Mouse (Mus musculus) left cerebral cortex, adult 2 months (tissue): ENCODE results near the gene Fgfr2. TPM values are rescaled to one million over a fixed set of nuclear protein-coding genes. Genes with fewer than 3 reads are reported as not detected.

Experiments used
- DNase-seq, 2 experiments: peaks; one replicate each; pipeline ENCODE4 v3.0.0; 2021 to 2022; ENCODE audit warnings: low spot score in 2 of 2, mixed read lengths in 1 of 2; ENCODE audit errors: extremely low spot score in 1 of 2
- H3K27ac ChIP-seq: fragments of 200-600 bp; 2 replicates; pipeline ENCODE4 v1.8.1; 2022
- H3K4me3 ChIP-seq: fragments of 200-600 bp; 2 replicates; pipeline ENCODE4 v1.8.1; 2022
- CTCF ChIP-seq: fragments of 200-600 bp; IDR thresholded peaks from 2 replicates; pipeline ENCODE4 v1.8.1; 2022; ENCODE audit warnings: antibody characterized with exemption, mild to moderate bottlenecking, moderate library complexity
- intact Hi-C: fragments of 180-260 bp; cut with DNase I; formaldehyde crosslinking; loops from one replicate; pipeline ENCODE4 v1.15.1; 2025
- total RNA-seq, 2 experiments: library from RNA; stranded (reverse); gene quantifications; 2 replicates each; pipeline ENCODE4 v1.2.3; 2021

Fgfr2 gene
- total RNA-seq, 2 experiments from 2014 or later = 47.3 to 47.4 TPM

DNA sequence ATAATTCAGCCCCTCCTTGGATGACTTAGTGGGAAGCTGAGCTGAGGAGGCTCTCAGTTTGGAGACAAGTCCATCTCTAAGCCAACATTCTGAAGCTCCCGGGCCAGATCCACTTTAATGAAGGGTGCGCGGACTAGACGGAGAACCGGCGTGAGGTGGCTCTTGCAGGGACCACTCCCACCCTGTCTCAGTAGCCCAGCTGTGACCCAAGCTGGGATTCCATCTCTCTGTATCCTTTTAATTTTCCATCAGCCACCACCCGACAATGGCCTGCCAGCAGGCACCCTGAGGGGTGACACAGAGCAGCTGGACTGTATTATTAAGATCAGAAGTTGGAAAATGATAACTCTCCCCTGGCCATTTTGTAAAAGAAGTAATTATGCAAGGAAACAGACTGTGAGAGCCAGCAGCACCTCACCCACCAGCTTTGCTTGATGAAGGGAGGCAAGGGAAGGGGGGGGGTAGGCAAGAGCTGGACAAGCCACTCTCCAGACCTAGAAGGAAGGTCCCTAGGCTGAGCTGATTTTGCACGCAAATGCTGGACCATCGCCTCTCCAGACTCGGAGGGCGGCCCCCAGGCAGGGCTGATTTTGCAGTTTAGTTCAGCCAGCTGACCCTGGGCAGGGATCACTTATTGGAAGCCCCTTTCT, 785.8 kb downstream of the Fgfr2 start:
- peak overlapping the region; percentile 72 for H3K27ac ChIP-seq
- no peak overlapping the region for H3K4me3 ChIP-seq
- TF ChIP-seq CTCF = no peak
- intact Hi-C loops = no loop called here
- no peak for DNase-seq

DNA sequence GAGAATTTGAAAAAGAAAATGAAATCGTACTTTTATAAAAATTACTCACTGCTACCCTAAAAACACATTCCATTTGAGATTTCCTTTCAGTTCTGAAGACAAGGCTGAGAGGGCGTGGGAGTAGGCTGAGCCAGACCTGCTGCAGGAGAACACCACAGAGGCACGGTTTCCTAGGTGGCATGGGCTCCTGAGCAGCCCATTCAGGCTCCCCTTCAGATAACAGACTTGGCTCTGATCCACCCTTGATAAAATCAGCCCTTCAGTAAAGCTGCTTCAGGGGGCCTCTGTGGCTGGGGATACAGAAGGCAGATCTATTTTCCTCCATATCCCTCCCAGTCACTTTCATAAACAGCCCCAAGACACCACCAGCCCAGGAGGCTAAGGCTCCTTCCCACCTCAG, 786.4 kb downstream of the Fgfr2 start:
- H3K27ac ChIP-seq = peak overlapping the region; percentile 72
- intact Hi-C loops = no loop called here
- no peak overlapping the region for H3K4me3 ChIP-seq
- peak in 1 of 2 experiments; percentile 37 for DNase-seq
- TF ChIP-seq CTCF = no peak

DNA sequence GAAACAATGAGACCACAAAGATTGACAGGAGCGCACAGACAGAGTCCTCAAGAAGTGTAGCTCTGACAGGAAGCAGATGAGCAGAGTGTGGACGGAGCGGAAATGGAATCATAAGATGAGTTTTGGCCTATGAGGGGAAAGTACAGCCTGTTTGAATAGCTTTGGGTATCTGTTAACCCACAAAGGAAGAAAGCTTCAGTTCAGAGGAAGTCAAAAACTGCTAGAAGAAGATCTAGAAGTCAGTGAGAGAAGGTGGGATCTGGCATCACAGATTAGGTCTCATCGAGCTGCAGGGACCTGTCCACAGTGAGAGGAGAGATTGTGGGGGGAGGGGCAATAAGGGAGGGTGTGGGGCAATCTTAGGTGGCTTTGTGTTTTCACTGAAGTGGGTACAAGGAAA, 787.8 kb downstream of the Fgfr2 start:
- DNase-seq = no peak
- no peak overlapping the region for H3K4me3 ChIP-seq
- intact Hi-C loops = no loop called here
- no peak for TF ChIP-seq CTCF
- no peak overlapping the region for H3K27ac ChIP-seq

DNA sequence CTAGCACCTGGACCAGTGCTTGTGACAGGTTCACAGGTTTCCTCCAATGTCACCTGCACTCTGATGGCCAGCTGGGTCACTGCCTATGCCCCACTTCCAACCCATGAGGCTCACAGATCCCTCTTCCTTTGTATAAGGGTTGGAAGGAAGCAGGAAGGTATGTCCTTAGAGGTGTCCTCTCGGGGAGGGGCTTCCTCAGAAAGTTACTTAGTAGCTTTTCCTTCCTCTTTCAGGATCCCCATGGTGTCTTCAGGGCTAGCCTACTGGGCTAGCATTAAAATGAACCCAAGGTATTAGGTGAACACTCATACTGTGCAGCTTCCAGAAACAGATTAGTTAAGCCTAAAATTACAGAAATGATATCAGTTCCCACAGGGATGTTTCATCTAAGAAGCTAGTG, 790.1 kb downstream of the Fgfr2 start:
- no peak for DNase-seq
- H3K27ac ChIP-seq = no peak overlapping the region
- H3K4me3 ChIP-seq = no peak overlapping the region
- intact Hi-C loops = loop anchor here (2.0 kb wide), 1 partner anchor 14 kb away; no protein-coding TSS in a partner anchor
- no peak for TF ChIP-seq CTCF

DNA sequence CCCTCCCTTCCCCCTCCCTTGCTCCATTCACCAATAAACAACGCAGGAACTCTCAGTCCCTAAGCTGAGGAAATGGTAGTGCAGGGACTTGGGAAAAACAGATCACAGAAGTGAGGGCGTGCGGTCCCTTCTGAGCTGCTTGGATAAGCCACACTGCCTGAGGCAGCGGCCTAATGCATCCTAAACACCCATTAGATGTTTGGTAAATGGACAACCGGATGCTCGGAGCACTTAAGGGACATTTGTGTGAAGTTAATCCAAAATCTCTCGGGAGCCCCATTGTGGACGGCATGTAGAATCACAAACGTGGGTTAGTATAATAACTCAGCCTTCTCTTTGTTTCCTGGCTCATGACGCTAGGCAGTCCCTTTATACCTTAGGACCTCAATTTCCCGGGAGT, 791.0 kb downstream of the Fgfr2 start:
- no peak overlapping the region for H3K4me3 ChIP-seq

DNA sequence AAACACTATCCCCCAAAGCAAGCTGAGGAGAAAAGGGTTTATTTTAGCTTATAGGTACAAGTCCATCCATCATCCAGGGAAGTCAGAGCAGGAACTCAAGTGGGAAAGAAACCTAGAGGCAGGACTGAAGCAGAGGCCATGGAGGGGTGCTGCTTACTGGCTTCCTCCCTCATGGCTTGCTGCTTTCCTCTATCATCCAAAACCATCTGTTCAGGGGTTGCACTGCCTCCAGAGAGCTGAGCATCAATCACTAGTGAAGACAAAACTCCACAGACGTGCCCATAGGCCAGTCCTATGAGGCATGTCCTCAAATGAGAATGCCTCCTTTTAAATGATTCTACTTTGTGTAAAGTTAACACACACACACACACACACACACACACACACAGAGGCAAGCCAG, 793.0 kb downstream of the Fgfr2 start:
- intact Hi-C loops = no loop called here
- Histone ChIP-seq H3K27ac (no peak overlapping the region), H3K4me3 (no peak overlapping the region)
- TF ChIP-seq CTCF = no peak
- DNase-seq = no peak

More for the DNA sequence above, 791.0 kb downstream of the Fgfr2 start:
- no peak; the same call in 1 of the 2 replicates for TF ChIP-seq CTCF
- intact Hi-C loops = loop anchor here (2.0 kb wide), 1 partner anchor 13 kb away; no protein-coding TSS in a partner anchor
- DNase-seq = no peak
- no peak overlapping the region for H3K27ac ChIP-seq

DNA sequence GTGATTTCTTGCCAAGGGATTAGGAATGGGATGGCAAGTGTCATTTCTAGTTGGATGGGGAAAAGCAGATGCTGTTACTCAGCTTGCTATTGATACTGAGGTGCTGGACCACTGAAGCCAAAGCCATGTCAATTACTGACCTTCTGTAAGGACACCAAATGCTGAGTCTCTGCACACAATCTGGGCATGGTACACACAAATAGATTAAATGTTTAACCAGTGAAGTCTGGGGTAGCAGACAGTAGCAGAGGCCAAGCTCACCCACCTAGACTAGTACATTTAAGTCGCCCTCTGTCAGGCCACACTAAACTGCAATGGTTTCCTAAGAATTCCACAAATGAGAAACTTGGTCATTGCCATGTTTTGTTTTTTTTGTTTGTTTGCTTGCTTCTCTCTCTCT, 794.5 kb downstream of the Fgfr2 start:
- no peak for TF ChIP-seq CTCF
- DNase-seq = no peak
- Histone ChIP-seq H3K4me3 (no peak overlapping the region), H3K27ac (no peak overlapping the region)
- intact Hi-C loops = no loop called here

DNA sequence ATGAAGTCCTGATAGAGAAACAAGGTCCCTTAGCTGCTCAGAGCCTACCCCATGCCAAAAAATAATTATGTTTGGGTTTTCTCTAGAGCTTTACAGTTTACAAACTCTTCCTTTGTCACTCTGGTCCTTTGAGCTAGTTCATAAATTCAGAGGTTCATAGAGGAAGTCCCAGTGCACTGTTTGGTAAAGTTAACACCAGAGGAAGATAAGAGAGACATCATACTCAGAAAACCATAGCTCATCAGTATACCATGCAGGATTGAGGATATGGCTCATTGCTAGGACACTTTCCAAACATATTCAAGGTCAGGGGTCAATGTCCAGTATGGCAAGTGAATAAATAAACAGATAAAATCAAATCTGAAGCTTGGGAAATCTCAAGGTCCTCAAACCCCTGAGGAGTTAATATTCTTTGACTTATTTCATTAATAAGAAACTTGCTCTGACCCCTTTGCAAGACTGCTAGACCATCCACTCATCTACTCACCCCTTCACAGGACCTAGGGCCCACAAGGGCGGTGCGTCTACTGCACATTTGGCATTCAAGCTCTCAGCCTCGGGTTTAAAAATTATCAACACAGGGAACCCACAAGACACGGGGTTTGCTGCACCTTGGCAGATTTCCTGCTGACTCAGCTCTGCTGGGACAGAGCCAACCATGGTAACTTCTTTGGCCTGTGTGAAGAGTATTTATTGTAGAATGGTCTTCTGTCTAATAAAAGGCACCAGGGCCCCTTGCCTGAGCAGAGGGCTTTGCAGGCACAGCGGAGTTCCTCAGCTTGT, 797.4 kb downstream of the Fgfr2 start:
- no peak for TF ChIP-seq CTCF
- no peak for DNase-seq
- H3K4me3 ChIP-seq = no peak overlapping the region
- intact Hi-C loops = no loop called here
- no peak overlapping the region for H3K27ac ChIP-seq

DNA sequence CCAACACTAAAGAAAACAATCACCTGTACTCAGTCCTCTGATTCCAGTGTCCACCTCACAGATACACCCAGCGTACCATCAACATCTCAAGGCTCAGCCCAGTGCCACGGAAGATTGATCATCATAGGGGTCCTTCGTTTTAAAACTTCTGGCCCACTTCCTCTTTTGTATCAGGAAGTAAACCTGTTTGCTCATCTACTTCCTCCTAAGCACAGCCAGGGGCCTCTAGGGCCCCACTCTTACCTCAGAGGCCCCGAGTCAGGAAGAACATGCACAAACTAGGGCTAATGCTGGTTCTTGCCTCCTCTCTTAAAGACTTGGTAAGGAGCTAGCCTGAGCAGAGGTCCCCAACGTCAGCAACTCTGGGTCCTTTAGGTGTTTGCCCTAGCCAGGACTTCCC, 799.7 kb downstream of the Fgfr2 start:
- no peak for DNase-seq
- no peak for TF ChIP-seq CTCF
- intact Hi-C loops = no loop called here
- Histone ChIP-seq H3K4me3 (no peak overlapping the region), H3K27ac (no peak overlapping the region)

DNA sequence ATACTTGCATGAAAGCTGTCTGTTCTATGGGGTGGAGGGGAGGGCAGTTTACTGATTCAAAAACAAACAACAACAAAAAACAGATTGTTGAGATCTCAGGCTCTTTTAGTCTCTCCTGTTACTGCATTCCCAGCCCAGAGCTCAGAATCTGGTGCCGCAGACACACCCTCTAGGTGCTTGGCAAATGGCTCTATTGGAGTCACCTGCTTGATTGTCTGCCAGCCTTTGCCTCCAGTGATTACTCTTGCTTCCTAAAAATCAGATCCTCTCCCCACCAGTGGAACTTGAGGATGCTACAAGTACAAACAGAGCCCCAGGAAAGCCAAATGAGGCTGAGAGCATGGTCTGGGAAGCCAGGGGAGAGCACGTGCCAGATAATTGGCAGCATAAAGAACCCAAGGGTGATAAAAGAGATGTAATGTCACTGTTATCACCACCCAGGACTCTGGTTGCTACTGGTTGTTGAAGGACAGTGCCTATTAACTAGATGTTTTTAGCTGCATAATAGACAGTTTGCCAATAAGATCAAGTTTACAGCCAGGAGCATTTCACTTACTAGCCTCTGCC, 801.7 kb downstream of the Fgfr2 start:
- TF ChIP-seq CTCF = no peak
- no peak overlapping the region for H3K27ac ChIP-seq
- intact Hi-C loops = no loop called here
- no peak overlapping the region for H3K4me3 ChIP-seq
- DNase-seq = no peak

DNA sequence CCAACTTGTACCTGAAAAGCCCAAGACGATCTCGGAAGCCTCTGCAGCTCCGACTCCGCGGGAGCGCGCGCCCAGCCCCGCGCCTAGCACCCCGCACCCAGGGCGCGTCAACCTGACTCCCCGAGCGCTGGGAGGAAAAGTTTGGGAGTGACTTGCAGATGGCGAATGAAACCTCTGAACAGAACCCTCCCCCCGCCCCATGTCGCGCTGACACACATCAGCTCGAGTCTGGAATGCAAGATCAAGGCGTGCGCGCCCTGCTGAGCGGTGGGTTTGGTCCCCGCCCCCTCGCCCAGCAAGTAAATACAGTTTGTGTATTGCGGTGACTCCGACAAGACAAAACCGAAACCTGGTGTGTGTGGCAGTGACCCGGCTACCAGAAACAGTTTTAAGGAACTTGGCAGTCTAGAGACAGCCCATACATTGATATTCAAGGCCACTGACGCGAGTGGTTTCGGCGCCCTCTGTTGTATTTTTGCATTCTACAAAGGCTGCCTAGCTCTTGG, 806.1 kb downstream of the Fgfr2 start, which contains the start of gene Chst15:
Chst15 (minus strand) TSS at position 193 of the 506 bp plus-strand sequence.
- DNase-seq = peak; percentile 58 to 59
- TF ChIP-seq CTCF = no peak; the same call in 1 of the 2 replicates
- H3K27ac ChIP-seq = peak within 1 kb of the TSS; percentile 95
- intact Hi-C loops = loop anchor here (2.0 to 5.0 kb wide), 4 partner anchors 64 to 235 kb away; no protein-coding TSS in a partner anchor
- peak within 1 kb of the TSS; percentile 76 for H3K4me3 ChIP-seq
